Mouse (Mus musculus) macrophage (primary cell): Measurements from ENCODE around the gene Tle6. TPM values are rescaled to one million over a fixed set of nuclear protein-coding genes. Genes with fewer than 3 reads are reported as not detected.

ENCODE experiments used
- polyA plus RNA-seq: library from polyadenylated mRNA; stranded (reverse); fragments of 250-400 nt; gene quantifications from 3 replicates; pipeline ENCODE4 v1.2.4, GENCODE M21; 2018; ENCODE audit warnings: inconsistent platforms

Tle6 gene
- polyA plus RNA-seq, 1 experiment from 2014 or later = 17.4 TPM

Other genes with a start within 250 kb of the Tle6 start
- 129 to 266 TPM (median 167 TPM) in 3 replicates for gene Mfsd12, start 243.6 kb downstream of the Tle6 start, polyA plus RNA-seq
- 1.5 to 9.8 TPM (median 2.5 TPM) in 3 replicates for gene 4930404N11Rik, start 235.3 kb downstream of the Tle6 start, polyA plus RNA-seq
- gene Fzr1, start 222.6 kb downstream of the Tle6 start, polyA plus RNA-seq = 12.9 to 17.0 TPM (median 15.3 TPM) in 3 replicates
- 21.0 to 48.1 TPM (median 32.0 TPM) in 3 replicates for gene Dohh, start 216.6 kb downstream of the Tle6 start, polyA plus RNA-seq
- 0.07 to 1.0 TPM (median 0.46 TPM) in 3 replicates for gene Gm48551, start 216.6 kb downstream of the Tle6 start, polyA plus RNA-seq
- gene Gm48552, start 212.1 kb downstream of the Tle6 start, polyA plus RNA-seq = 0.57 TPM in 1 of 3 replicates, not detected in the others
- gene Smim24, start 208.0 kb downstream of the Tle6 start, polyA plus RNA-seq = 9.6 to 21.8 TPM (median 14.6 TPM) in 3 replicates
- 33.6 to 60.6 TPM (median 57.7 TPM) in 3 replicates for gene Nfic, start 145.4 kb downstream of the Tle6 start, polyA plus RNA-seq
- 0.04 TPM in 1 of 3 replicates, not detected in the others for gene Celf5, start 118.4 kb downstream of the Tle6 start, polyA plus RNA-seq
- gene Ncln, start 104.7 kb downstream of the Tle6 start, polyA plus RNA-seq = 54.5 to 93.3 TPM (median 77.1 TPM) in 3 replicates
- 0.14 to 0.26 TPM (median 0.14 TPM) in 3 replicates for gene S1pr4, start 100.9 kb downstream of the Tle6 start, polyA plus RNA-seq
- gene Gna15, start 76.8 kb downstream of the Tle6 start, polyA plus RNA-seq = 4.6 to 16.6 TPM (median 10.2 TPM) in 3 replicates
- 3.5 to 6.3 TPM (median 6.2 TPM) in 3 replicates for gene Gna11, start 55.9 kb downstream of the Tle6 start, polyA plus RNA-seq
- 301 to 334 TPM (median 303 TPM) in 3 replicates for gene Aes, start 41.6 kb downstream of the Tle6 start, polyA plus RNA-seq
- 1.3 to 3.9 TPM (median 3.6 TPM) in 3 replicates for gene Tle2, start 26.5 kb downstream of the Tle6 start, polyA plus RNA-seq
- gene BC025920, start 5.2 kb upstream of the Tle6 start, polyA plus RNA-seq = 0.30 to 0.55 TPM (median 0.40 TPM) in 3 replicates
- gene Sirt6, start 26.7 kb upstream of the Tle6 start, polyA plus RNA-seq = 7.3 to 9.1 TPM (median 8.1 TPM) in 3 replicates
- 10.3 to 12.0 TPM (median 11.5 TPM) in 3 replicates for gene Ankrd24, start 27.5 kb upstream of the Tle6 start, polyA plus RNA-seq
- gene Gm10778, start 48.0 kb upstream of the Tle6 start, polyA plus RNA-seq = 2.2 to 2.9 TPM (median 2.6 TPM) in 3 replicates
- gene Zfp433, start 103.8 kb upstream of the Tle6 start, polyA plus RNA-seq = 3.1 to 4.4 TPM (median 3.4 TPM) in 3 replicates
- 1.6 to 1.7 TPM (median 1.6 TPM) in 3 replicates for gene Gm3055, start 170.1 kb upstream of the Tle6 start, polyA plus RNA-seq
- gene Gm4767, start 211.1 kb upstream of the Tle6 start, polyA plus RNA-seq = 0.66 to 0.87 TPM (median 0.84 TPM) in 3 replicates